Mouse (Mus musculus) liver, postnatal 0 days (tissue): ENCODE data around the gene Lcn5. TPM values are rescaled to one million over a fixed set of nuclear protein-coding genes. Genes with fewer than 3 reads are reported as not detected.

Experiments used
- ATAC-seq: fragments of 200-750 bp; cut with Nextera tagmentation; 2 replicates; pipeline ENCODE4 v1.8.0; 2017; ENCODE audit warnings: mild to moderate bottlenecking, moderate library complexity
- DNase-seq: peaks from one replicate; pipeline ENCODE4 v3.0.0-alpha.2; 2016
- H3K27ac ChIP-seq: fragments of 300-500 bp; sonication (generic); 2 replicates; pipeline ENCODE4 v1.5.1; 2014; ENCODE audit warnings: antibody characterized with exemption, moderate library complexity, mild to moderate bottlenecking, low read depth
- H3K27me3 ChIP-seq: fragments of 300-500 bp; sonication (generic); 2 replicates; pipeline ENCODE4 v1.6.1; 2014; ENCODE audit warnings: low read length, control low read depth, mixed read lengths; ENCODE audit not compliant: insufficient read depth
- H3K36me3 ChIP-seq: fragments of 300-500 bp; sonication (generic); replicated peaks from 2 replicates; pipeline ENCODE4 v1.6.1; 2014; ENCODE audit warnings: mild to moderate bottlenecking, control low read depth, low read length, moderate library complexity, mixed read lengths; ENCODE audit not compliant: insufficient read depth
- H3K4me1 ChIP-seq: fragments of 300-500 bp; sonication (generic); 2 replicates; pipeline ENCODE4 v1.6.1; 2014; ENCODE audit warnings: antibody characterized with exemption, mild to moderate bottlenecking, control low read depth; ENCODE audit not compliant: insufficient read depth
- H3K4me2 ChIP-seq: fragments of 300-500 bp; sonication (generic); 2 replicates; pipeline ENCODE4 v1.6.1; 2014; ENCODE audit warnings: low read depth, mild to moderate bottlenecking, low read length, moderate library complexity, mixed read lengths
- H3K4me3 ChIP-seq: fragments of 300-500 bp; sonication (generic); 2 replicates; pipeline ENCODE4 v1.5.1; 2014; ENCODE audit warnings: low read depth, low read length
- H3K9ac ChIP-seq: fragments of 300-500 bp; sonication (generic); replicated peaks from 2 replicates; pipeline ENCODE4 v1.6.1; 2014; ENCODE audit warnings: mild to moderate bottlenecking, moderate library complexity
- H3K9me3 ChIP-seq: fragments of 300-500 bp; sonication (generic); 2 replicates; pipeline ENCODE4 v1.6.1; 2016; ENCODE audit warnings: mild to moderate bottlenecking, control low read depth, low read length, mixed read lengths
- CTCF ChIP-seq: sonication (generic); IDR thresholded peaks from 2 replicates; pipeline ENCODE4 v1.5.1; 2016; ENCODE audit warnings: antibody characterized with exemption, low read depth
- EP300 ChIP-seq: IDR thresholded peaks from 2 replicates; pipeline ENCODE4 v1.6.1; 2016; ENCODE audit warnings: antibody characterized with exemption, low read depth, mild to moderate bottlenecking
- WGBS: fragments of 180-500 bp; shearing (Covaris S2); extraction: QIAGEN DNeasy Blood & Tissue Kit; methylation state at CpG from one replicate; pipeline ENCODE4 v1.1.7; 2014; ENCODE audit not compliant: insufficient replicate concordance; 5-methylcytosine and 5-hydroxymethylcytosine counted together
- polyA plus RNA-seq: library from polyadenylated mRNA; unstranded; fragments of >200 nt; fragmentation: Nextera tagmentation; extraction: Ambion mirVana; gene quantifications from 2 replicates; pipeline ENCODE4 v1.2.1, GENCODE M21; 2015

Gene Lcn5
- polyA plus RNA-seq, 1 experiment from 2014 or later = not detected

GRCm38 (mm10) chr2:25661245-25661970 lies 3.7 kb downstream of the Lcn5 start:
- no peaks in the 10 kb centered on the region for H3K9me3 ChIP-seq
- no peaks in the 10 kb centered on the region for H3K4me1 ChIP-seq
- TF ChIP-seq EP300 = no peak
- TF ChIP-seq CTCF = no peak
- ATAC-seq = no peak
- no peak overlapping the region for H3K27ac ChIP-seq
- no peak overlapping the region for H3K9ac ChIP-seq
- no peak for DNase-seq
- no peaks in the 10 kb centered on the region for H3K36me3 ChIP-seq
- H3K4me3 ChIP-seq = no peak overlapping the region
- H3K27me3 ChIP-seq = no peaks in the 10 kb centered on the region
- no peak overlapping the region for H3K4me2 ChIP-seq
- 77% methylated on average over 6 of the region's 6 CpGs for WGBS

GRCm38 (mm10) chr2:25663511-25663910 lies 5.8 kb downstream of the Lcn5 start:
- Histone ChIP-seq H3K4me3 (no peak overlapping the region), H3K27me3 (no peaks in the 10 kb centered on the region), H3K4me1 (no peaks in the 10 kb centered on the region), H3K27ac (no peak overlapping the region), H3K9ac (no peak overlapping the region), H3K9me3 (no peaks in the 10 kb centered on the region), H3K36me3 (no peaks in the 10 kb centered on the region), H3K4me2 (no peak overlapping the region)
- TF ChIP-seq EP300 (no peak), CTCF (peak; percentile 67)
- peak; percentile 66 for DNase-seq
- no peak for ATAC-seq
- WGBS = 46% methylated on average over 1 of the region's 1 CpGs

GRCm38 (mm10) chr2:25664125-25664524 lies 6.4 kb downstream of the Lcn5 start:
- Histone ChIP-seq H3K9me3 (no peaks in the 10 kb centered on the region), H3K4me1 (no peaks in the 10 kb centered on the region), H3K27ac (no peak overlapping the region), H3K4me3 (no peak overlapping the region), H3K27me3 (no peaks in the 10 kb centered on the region), H3K4me2 (no peak overlapping the region), H3K36me3 (no peaks in the 10 kb centered on the region), H3K9ac (no peak overlapping the region)
- 75% methylated on average over 5 of the region's 5 CpGs for WGBS
- TF ChIP-seq EP300 = no peak
- TF ChIP-seq CTCF = no peak
- no peak for DNase-seq
- ATAC-seq = no peak

- TF ChIP-seq CTCF = no peak
- Histone ChIP-seq H3K4me3 (no peak overlapping the region), H3K9me3 (no peaks in the 10 kb centered on the region), H3K9ac (no peak overlapping the region), H3K36me3 (no peaks in the 10 kb centered on the region), H3K4me1 (no peaks in the 10 kb centered on the region), H3K27ac (no peak overlapping the region), H3K27me3 (no peaks in the 10 kb centered on the region), H3K4me2 (no peak overlapping the region)
- ATAC-seq (no peak), DNase-seq (no peak)
- 55% methylated on average over 1 of the region's 1 CpGs for WGBS
These were observed 8.8 kb downstream of the Lcn5 start for GRCm38 (mm10) chr2:25666516-25666915.

- Histone ChIP-seq H3K27me3 (no peaks in the 10 kb centered on the region), H3K9me3 (no peaks in the 10 kb centered on the region), H3K4me1 (no peaks in the 10 kb centered on the region), H3K27ac (no peak within 1 kb of the TSS), H3K4me3 (no peak within 1 kb of the TSS), H3K9ac (no peak within 1 kb of the TSS), H3K4me2 (no peak within 1 kb of the TSS), H3K36me3 (no peaks in the 10 kb centered on the region)
- ATAC-seq (no peak), DNase-seq (no peak)
- WGBS = 79% methylated on average over 3 of the region's 3 CpGs
- TF ChIP-seq CTCF (no peak), EP300 (no peak)
These were observed 18.7 kb downstream of the Lcn5 start, which contains the start of gene Lcn6 for GRCm38 (mm10) chr2:25676486-25676885. Lcn6 (plus strand) TSS chr2:25676786.

GRCm38 (mm10) chr2:25679559-25679958 lies 21.8 kb downstream of the Lcn5 start:
- no peak for DNase-seq
- ATAC-seq = no peak
- WGBS = 61% methylated on average over 6 of the region's 6 CpGs
- H3K27ac ChIP-seq = no peak overlapping the region
- H3K27me3 ChIP-seq = no peaks in the 10 kb centered on the region
- H3K4me3 ChIP-seq = no peak overlapping the region
- H3K4me1 ChIP-seq = no peaks in the 10 kb centered on the region
- no peak for TF ChIP-seq EP300
- TF ChIP-seq CTCF = no peak
- H3K4me2 ChIP-seq = no peak overlapping the region
- no peaks in the 10 kb centered on the region for H3K9me3 ChIP-seq
- H3K9ac ChIP-seq = no peak overlapping the region
- no peaks in the 10 kb centered on the region for H3K36me3 ChIP-seq
